Mouse (Mus musculus): ENCODE measurements around the gene Olfr1040.

DNA sequence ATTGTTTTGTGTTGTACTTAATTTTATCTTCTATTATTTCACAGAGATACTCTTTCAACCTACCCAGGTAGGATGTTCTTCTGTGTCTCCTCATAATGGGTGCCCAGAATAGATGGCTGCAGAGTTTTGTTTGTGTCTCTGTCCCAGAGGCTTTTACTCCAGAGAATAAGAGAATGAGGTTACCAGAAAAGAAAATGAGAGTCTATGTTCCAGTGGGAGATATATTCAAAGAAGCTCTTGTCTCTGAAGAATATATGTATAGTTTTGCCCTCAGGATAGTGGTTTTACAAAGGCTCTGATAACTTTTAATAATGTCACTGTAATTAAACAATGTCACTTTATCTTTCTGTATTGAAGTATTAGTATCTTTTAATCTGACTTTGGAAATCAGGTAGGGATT, 39.1 kb upstream of the Olfr1040 start, which contains the start of gene Olfr52:
- TF ChIP-seq CTCF (conservative IDR thresholded peaks at IDR 0.05; ENCODE audit: low read length) (no peak), POU5F1 (IDR thresholded peaks at IDR 0.05; ENCODE audit: borderline replicate concordance, low read length) (no peak), NANOG (IDR thresholded peaks at IDR 0.05; ENCODE audit: borderline replicate concordance, low read length) (no peak)
